Mouse (Mus musculus): Measurements from ENCODE around the gene Prkg1. TPM values are rescaled to one million over a fixed set of nuclear protein-coding genes. Genes with fewer than 3 reads are reported as not detected.

Prkg1 gene
- polyA plus RNA-seq, 2 experiments = 7.1 to 9.6 TPM

DNA sequence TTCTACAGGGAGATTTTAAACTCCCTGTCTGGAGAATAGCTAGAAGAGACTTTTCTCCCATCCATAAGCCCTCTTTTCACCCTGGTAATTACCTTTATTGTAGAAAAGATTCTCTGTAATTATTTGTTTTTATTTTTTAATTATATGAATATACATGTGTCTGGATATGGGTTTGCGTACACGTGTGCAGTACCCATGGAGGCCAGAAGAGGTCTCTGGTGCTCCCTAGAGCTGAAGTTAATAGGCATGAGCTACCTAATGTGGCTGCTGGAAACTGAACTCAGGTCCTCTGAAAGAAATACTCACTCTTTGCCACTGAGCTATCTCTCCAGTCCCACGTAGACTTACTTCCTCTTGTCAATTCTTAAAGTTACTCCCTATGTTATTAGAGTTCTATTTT lies 937.0 kb downstream of the Prkg1 start:
- H3K4me3 ChIP-seq (replicated peaks; ENCODE audit: low read length) = no peak overlapping the region
- no peaks in the 10 kb centered on the region for H3K27me3 ChIP-seq (ENCODE audit: control insufficient read depth, insufficient read depth, low read length)
- WGBS = 89% methylated on average over 3 of the region's 3 CpGs
- TF ChIP-seq POLR2A (IDR thresholded peaks at IDR 0.05; ENCODE audit: borderline replicate concordance, extremely low read depth, insufficient read depth, insufficient read length) = no peak
- H3K9me3 ChIP-seq (ENCODE audit: control insufficient read depth, low read length) = no peaks in the 10 kb centered on the region
- H3K9ac ChIP-seq (ENCODE audit: low read depth, low read length, severe bottlenecking) = no peak overlapping the region
- no peak for ATAC-seq (ENCODE audit: low FRiP score, low read depth)
- H3K36me3 ChIP-seq (ENCODE audit: control insufficient read depth, insufficient read depth, low read length) = no peaks in the 10 kb centered on the region
- no peak overlapping the region for H3K4me2 ChIP-seq (replicated peaks; ENCODE audit: low read depth, low read length, severe bottlenecking)
- DNase-seq (ENCODE audit: low spot score) = no peak
- 0 out of 2 replicates have a peak, but pooled peaks cover 4% of the 10 kb centered on the region for H3K4me1 ChIP-seq (ENCODE audit: control insufficient read depth, insufficient read depth, low read length)
- no peak overlapping the region for H3K27ac ChIP-seq (replicated peaks; ENCODE audit: low read depth, low read length)

DNA sequence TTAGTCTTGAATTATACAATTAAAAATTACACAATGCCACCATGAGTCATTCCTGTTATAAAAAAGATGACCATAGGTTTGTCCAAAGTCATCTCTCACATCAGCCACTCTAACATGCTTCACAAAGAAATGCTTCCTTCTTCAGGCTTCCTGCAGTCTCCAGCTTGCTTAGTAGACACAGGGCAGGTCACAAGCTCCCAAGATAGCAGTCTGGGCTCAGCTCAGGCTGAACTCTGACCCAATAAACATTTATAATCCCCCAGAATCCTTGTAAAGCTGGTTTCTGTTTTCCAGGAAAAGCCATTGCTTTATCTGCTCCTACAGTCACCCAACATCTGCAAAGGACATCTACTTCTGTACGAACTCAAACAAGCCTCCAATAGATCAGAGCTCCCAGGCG lies 938.7 kb downstream of the Prkg1 start:
- no peaks in the 10 kb centered on the region for H3K36me3 ChIP-seq (ENCODE audit: control insufficient read depth, insufficient read depth, low read length)

DNA sequence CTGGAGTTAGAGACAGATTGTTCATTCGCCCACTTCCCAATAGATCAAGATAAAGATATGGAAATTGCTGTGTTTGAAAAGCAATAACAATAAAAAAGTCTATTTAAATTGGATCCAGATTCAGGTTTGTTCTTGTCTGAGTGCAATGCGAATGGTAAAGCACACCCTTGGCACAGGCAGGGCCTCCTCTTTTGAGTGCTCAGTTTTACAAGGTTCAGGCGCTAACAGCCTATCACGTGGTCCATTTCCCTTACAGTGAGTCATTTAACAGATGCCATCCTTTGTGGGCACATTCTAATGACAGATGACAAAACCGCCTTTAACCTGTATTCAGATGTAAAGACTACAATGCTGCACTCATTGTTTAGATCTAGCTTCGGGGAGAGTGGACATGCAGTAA lies 949.2 kb downstream of the Prkg1 start:
- WGBS = 35% methylated on average over 6 of the region's 6 CpGs

More for the DNA sequence above, 938.7 kb downstream of the Prkg1 start:
- Histone ChIP-seq H3K9me3 (ENCODE audit: control insufficient read depth, low read length) (no peaks in the 10 kb centered on the region), H3K27me3 (ENCODE audit: control insufficient read depth, insufficient read depth, low read length) (no peaks in the 10 kb centered on the region), H3K4me3 (replicated peaks; ENCODE audit: low read length) (no peak overlapping the region), H3K9ac (ENCODE audit: low read depth, low read length, severe bottlenecking) (no peak overlapping the region), H3K4me1 (ENCODE audit: control insufficient read depth, insufficient read depth, low read length) (0 out of 2 replicates have a peak, but pooled peaks cover 4% of the 10 kb centered on the region), H3K4me2 (replicated peaks; ENCODE audit: low read depth, low read length, severe bottlenecking) (no peak overlapping the region), H3K27ac (replicated peaks; ENCODE audit: low read depth, low read length) (no peak overlapping the region)
- no peak for DNase-seq (ENCODE audit: low spot score)
- no peak for TF ChIP-seq POLR2A (IDR thresholded peaks at IDR 0.05; ENCODE audit: borderline replicate concordance, extremely low read depth, insufficient read depth, insufficient read length)
- ATAC-seq (ENCODE audit: low FRiP score, low read depth) = 0 out of 2 replicates have a peak, but pooled peaks have one; percentile 55
- WGBS = 17% methylated on average over 2 of the region's 2 CpGs

DNA sequence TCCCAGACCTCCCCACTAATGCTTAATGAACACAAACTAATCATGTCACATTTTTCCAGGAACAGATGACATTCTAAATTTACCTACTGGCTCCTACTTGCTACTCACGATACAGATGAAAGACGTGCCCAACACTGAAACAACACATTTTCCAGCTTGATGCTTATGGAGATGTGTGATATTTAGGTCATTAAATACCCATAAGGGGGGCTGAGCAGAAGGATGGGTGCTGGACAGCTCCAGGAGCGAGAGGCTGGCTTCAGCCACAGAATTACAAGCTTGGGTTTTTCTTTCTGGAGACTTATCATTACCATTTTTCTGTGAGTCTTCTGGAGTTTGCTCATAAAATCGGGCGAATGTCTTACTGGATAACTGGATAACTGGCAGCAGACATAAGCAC lies 958.6 kb downstream of the Prkg1 start:
- ATAC-seq (ENCODE audit: low FRiP score, low read depth) = no peak
- 55% methylated on average over 5 of the region's 5 CpGs for WGBS
- Histone ChIP-seq H3K4me3 (replicated peaks; ENCODE audit: low read length) (no peak overlapping the region), H3K27ac (replicated peaks; ENCODE audit: low read depth, low read length) (no peak overlapping the region), H3K4me2 (replicated peaks; ENCODE audit: low read depth, low read length, severe bottlenecking) (no peak overlapping the region), H3K9ac (ENCODE audit: low read depth, low read length, severe bottlenecking) (no peak overlapping the region), H3K9me3 (ENCODE audit: control insufficient read depth, low read length) (no peaks in the 10 kb centered on the region), H3K36me3 (ENCODE audit: control insufficient read depth, insufficient read depth, low read length) (no peaks in the 10 kb centered on the region), H3K27me3 (ENCODE audit: control insufficient read depth, insufficient read depth, low read length) (no peaks in the 10 kb centered on the region), H3K4me1 (ENCODE audit: control insufficient read depth, insufficient read depth, low read length) (no peaks in the 10 kb centered on the region)
- no peak for TF ChIP-seq POLR2A (IDR thresholded peaks at IDR 0.05; ENCODE audit: borderline replicate concordance, extremely low read depth, insufficient read depth, insufficient read length)
- peak; percentile 7 for DNase-seq (ENCODE audit: low spot score)

More for the DNA sequence above, 949.2 kb downstream of the Prkg1 start:
- H3K36me3 ChIP-seq (ENCODE audit: control insufficient read depth, insufficient read depth, low read length) = no peaks in the 10 kb centered on the region
- H3K4me1 ChIP-seq (ENCODE audit: control insufficient read depth, insufficient read depth, low read length) = no peaks in the 10 kb centered on the region
- no peak for TF ChIP-seq POLR2A (IDR thresholded peaks at IDR 0.05; ENCODE audit: borderline replicate concordance, extremely low read depth, insufficient read depth, insufficient read length)
- no peaks in the 10 kb centered on the region for H3K9me3 ChIP-seq (ENCODE audit: control insufficient read depth, low read length)
- ATAC-seq (ENCODE audit: low FRiP score, low read depth) (no peak), DNase-seq (ENCODE audit: low spot score) (peak; percentile 5)
- no peak overlapping the region for H3K4me2 ChIP-seq (replicated peaks; ENCODE audit: low read depth, low read length, severe bottlenecking)
- H3K4me3 ChIP-seq (replicated peaks; ENCODE audit: low read length) = no peak overlapping the region
- H3K9ac ChIP-seq (ENCODE audit: low read depth, low read length, severe bottlenecking) = no peak overlapping the region
- H3K27ac ChIP-seq (replicated peaks; ENCODE audit: low read depth, low read length) = no peak overlapping the region
- H3K27me3 ChIP-seq (ENCODE audit: control insufficient read depth, insufficient read depth, low read length) = no peaks in the 10 kb centered on the region

DNA sequence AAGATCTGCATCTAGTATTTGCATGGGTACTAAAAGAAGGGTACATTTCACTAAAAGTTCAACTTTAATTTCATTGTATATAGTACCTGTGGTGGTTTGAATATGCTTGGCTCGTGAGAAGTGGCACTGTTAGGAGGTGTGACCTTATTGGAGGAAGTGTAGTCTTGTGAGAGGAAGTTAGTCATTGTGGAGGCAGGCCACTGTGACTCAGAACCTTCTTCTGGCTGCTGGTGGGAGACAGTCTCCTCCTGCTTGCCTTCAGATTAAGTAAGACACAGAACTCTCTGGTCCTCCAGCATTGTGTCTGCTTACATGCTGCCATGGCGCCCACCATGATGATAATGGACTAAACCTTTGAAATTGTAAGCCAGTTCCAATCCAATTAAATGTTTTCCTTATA lies 984.0 kb downstream of the Prkg1 start:
- ATAC-seq (ENCODE audit: low FRiP score, low read depth) = no peak
- Histone ChIP-seq H3K4me1 (ENCODE audit: control insufficient read depth, insufficient read depth, low read length) (no peaks in the 10 kb centered on the region), H3K27me3 (ENCODE audit: control insufficient read depth, insufficient read depth, low read length) (no peaks in the 10 kb centered on the region), H3K9ac (ENCODE audit: low read depth, low read length, severe bottlenecking) (no peak overlapping the region), H3K4me2 (replicated peaks; ENCODE audit: low read depth, low read length, severe bottlenecking) (no peak overlapping the region), H3K36me3 (ENCODE audit: control insufficient read depth, insufficient read depth, low read length) (no peaks in the 10 kb centered on the region), H3K27ac (replicated peaks; ENCODE audit: low read depth, low read length) (no peak overlapping the region), H3K9me3 (ENCODE audit: control insufficient read depth, low read length) (0 out of 2 replicates have a peak, but pooled peaks cover 5% of the 10 kb centered on the region), H3K4me3 (replicated peaks; ENCODE audit: low read length) (no peak overlapping the region)
- 62% methylated on average over 2 of the region's 2 CpGs for WGBS
- no peak for TF ChIP-seq POLR2A (IDR thresholded peaks at IDR 0.05; ENCODE audit: borderline replicate concordance, extremely low read depth, insufficient read depth, insufficient read length)
- no peak for DNase-seq (ENCODE audit: low spot score)

DNA sequence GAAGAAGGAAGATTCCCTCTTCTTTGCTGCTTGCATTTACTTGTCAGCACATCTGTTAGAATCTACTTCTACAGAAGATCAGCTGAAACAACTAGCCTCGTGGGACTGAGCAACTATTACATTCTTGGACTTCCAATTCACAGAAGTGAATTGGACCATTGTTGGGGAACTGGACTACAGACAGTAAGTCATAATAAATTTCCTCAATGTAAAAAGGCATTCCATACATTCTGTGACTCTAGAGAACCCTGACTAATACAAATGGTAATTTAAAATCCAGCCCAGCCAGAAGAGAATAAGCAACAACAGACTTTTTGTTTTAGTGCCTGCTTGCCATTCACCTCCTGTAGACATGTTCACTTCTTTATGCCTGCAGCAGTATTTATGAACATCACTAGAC lies 996.5 kb downstream of the Prkg1 start:
- no peak overlapping the region for H3K4me2 ChIP-seq (replicated peaks; ENCODE audit: low read depth, low read length, severe bottlenecking)
- H3K9me3 ChIP-seq (ENCODE audit: control insufficient read depth, low read length) = no peaks in the 10 kb centered on the region
- no peaks in the 10 kb centered on the region for H3K27me3 ChIP-seq (ENCODE audit: control insufficient read depth, insufficient read depth, low read length)
- no peak overlapping the region for H3K9ac ChIP-seq (ENCODE audit: low read depth, low read length, severe bottlenecking)
- no peak overlapping the region for H3K4me3 ChIP-seq (replicated peaks; ENCODE audit: low read length)
- H3K4me1 ChIP-seq (ENCODE audit: control insufficient read depth, insufficient read depth, low read length) = no peaks in the 10 kb centered on the region
- TF ChIP-seq POLR2A (IDR thresholded peaks at IDR 0.05; ENCODE audit: borderline replicate concordance, extremely low read depth, insufficient read depth, insufficient read length) = no peak
- DNase-seq (ENCODE audit: low spot score) (no peak), ATAC-seq (ENCODE audit: low FRiP score, low read depth) (no peak)
- no peak overlapping the region for H3K27ac ChIP-seq (replicated peaks; ENCODE audit: low read depth, low read length)
- H3K36me3 ChIP-seq (ENCODE audit: control insufficient read depth, insufficient read depth, low read length) = no peaks in the 10 kb centered on the region
- WGBS = 54% methylated on average over 1 of the region's 1 CpGs
